Mouse (Mus musculus) intestine, postnatal 0 days (tissue): ENCODE data around the gene Dnah10. TPM values are rescaled to one million over a fixed set of nuclear protein-coding genes. Genes with fewer than 3 reads are reported as not detected.
A peak's percentile ranks its signal among the peaks of the same experiment; 100 is the strongest.

Experiments used
- ATAC-seq: fragments of 200-750 bp; cut with Nextera tagmentation; 2 replicates; pipeline ENCODE4 v1.8.0; 2017; ENCODE audit warnings: mild to moderate bottlenecking, moderate TSS enrichment, moderate library complexity
- H3K27ac ChIP-seq: fragments of 300-500 bp; sonication (generic); 2 replicates; pipeline ENCODE4 v1.5.1; 2014; ENCODE audit warnings: mild to moderate bottlenecking, low read depth, low read length, moderate library complexity
- H3K27me3 ChIP-seq: fragments of 300-500 bp; sonication (generic); replicated peaks from 2 replicates; pipeline ENCODE4 v1.6.1; 2014; ENCODE audit warnings: low read length, mixed read lengths; ENCODE audit not compliant: control insufficient read depth, insufficient read depth
- H3K36me3 ChIP-seq: fragments of 300-500 bp; sonication (generic); 2 replicates; pipeline ENCODE4 v1.6.1; 2014; ENCODE audit warnings: mild to moderate bottlenecking, moderate library complexity; ENCODE audit not compliant: control insufficient read depth, insufficient read depth
- H3K4me1 ChIP-seq: fragments of 300-500 bp; sonication (generic); replicated peaks from 2 replicates; pipeline ENCODE4 v1.6.1; 2014; ENCODE audit warnings: antibody characterized with exemption, low read length, mixed read lengths; ENCODE audit not compliant: control insufficient read depth, insufficient read depth
- H3K4me2 ChIP-seq: fragments of 300-500 bp; sonication (generic); replicated peaks from 2 replicates; pipeline ENCODE4 v1.6.1; 2014; ENCODE audit warnings: low read depth, mild to moderate bottlenecking, moderate library complexity
- H3K4me3 ChIP-seq: fragments of 300-500 bp; sonication (generic); 2 replicates; pipeline ENCODE4 v1.5.1; 2014; ENCODE audit warnings: low read depth, low read length
- H3K9ac ChIP-seq: fragments of 300-500 bp; sonication (generic); 2 replicates; pipeline ENCODE4 v1.6.1; 2014; ENCODE audit warnings: mild to moderate bottlenecking, low read depth, low read length
- H3K9me3 ChIP-seq: fragments of 300-500 bp; sonication (generic); 2 replicates; pipeline ENCODE4 v1.6.1; 2016; ENCODE audit warnings: mixed run types; ENCODE audit not compliant: control insufficient read depth
- CTCF ChIP-seq: sonication (generic); IDR thresholded peaks from 2 replicates; pipeline ENCODE4 v1.5.1; 2016; ENCODE audit warnings: low read depth, mild to moderate bottlenecking, control low read depth, antibody characterized with exemption, moderate library complexity
- WGBS: fragments of 180-500 bp; shearing (Covaris S2); extraction: QIAGEN DNeasy Blood & Tissue Kit; methylation state at CpG from one replicate; pipeline ENCODE4 v1.1.7; 2014; 5-methylcytosine and 5-hydroxymethylcytosine counted together
- polyA plus RNA-seq: library from polyadenylated mRNA; unstranded; fragments of >200 nt; fragmentation: Nextera tagmentation; extraction: Ambion mirVana; gene quantifications from 2 replicates; pipeline ENCODE4 v1.2.1, GENCODE M21; 2015

Gene Dnah10
- 0.01 TPM in 2 replicates for polyA plus RNA-seq

DNA sequence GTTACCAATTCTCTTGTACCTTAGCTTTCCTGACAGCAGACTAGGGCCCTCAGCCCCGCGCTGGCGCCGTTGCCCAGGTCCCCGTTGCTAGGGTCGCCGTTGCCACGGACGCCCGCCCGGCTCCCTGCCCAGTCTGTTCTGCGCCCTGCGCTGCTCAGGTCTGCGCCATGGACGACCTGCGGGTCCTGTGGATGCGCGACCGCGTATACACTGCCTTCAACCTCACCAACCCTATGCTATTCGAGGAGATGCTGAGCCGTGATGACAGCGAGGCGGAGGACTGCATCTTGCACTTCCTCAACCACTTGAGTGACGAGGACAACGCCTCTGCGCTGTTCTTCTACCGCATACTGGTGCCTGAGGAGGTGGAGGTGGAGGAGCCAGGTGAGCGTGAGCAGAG is at the start of gene Dnah10:
Gene Dnah10 (plus strand): TSS at position 89 of the 400 bp plus-strand sequence.
- Histone ChIP-seq H3K4me3 (no peak within 1 kb of the TSS), H3K27ac (no peak within 1 kb of the TSS), H3K27me3 (no peaks in the 10 kb centered on the region), H3K9me3 (no peaks in the 10 kb centered on the region), H3K4me1 (no peaks in the 10 kb centered on the region), H3K9ac (no peak within 1 kb of the TSS), H3K36me3 (peaks cover 36% of the 10 kb centered on the region), H3K4me2 (no peak within 1 kb of the TSS)
- no peak for ATAC-seq
- WGBS: 10% methylated on average over 29 of the region's 29 CpGs
- TF ChIP-seq CTCF: no peak

DNA sequence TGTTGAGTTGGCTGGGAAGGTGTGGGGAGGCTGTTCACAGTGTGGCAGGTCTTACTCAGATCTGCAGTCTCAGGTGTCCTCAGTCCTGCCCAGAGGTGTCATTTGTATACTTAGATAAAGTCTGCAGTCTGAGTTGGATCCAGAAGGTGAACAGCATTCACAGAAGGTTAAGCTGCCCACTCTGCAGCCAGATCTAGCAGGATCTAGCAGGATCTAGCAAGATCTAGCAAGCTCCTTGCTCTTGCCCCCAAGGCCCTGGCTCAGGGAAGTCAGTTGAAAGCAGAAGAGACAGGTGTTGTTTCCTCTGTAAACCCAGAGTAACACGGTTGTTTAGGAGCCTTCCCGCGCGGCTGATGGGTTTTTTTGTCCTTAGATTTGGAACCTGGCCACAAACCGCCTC is 11.1 kb upstream of the Dnah10 start:
- 83% methylated on average over 5 of the region's 5 CpGs for WGBS
- no peaks in the 10 kb centered on the region for H3K9me3 ChIP-seq
- ATAC-seq: no peak
- no peak overlapping the region for H3K4me2 ChIP-seq
- H3K27ac ChIP-seq: no peak overlapping the region
- no peak for TF ChIP-seq CTCF
- no peaks in the 10 kb centered on the region for H3K27me3 ChIP-seq
- H3K9ac ChIP-seq: no peak overlapping the region
- H3K36me3 ChIP-seq: peaks cover 81% of the 10 kb centered on the region
- H3K4me3 ChIP-seq: no peak overlapping the region
- H3K4me1 ChIP-seq: no peaks in the 10 kb centered on the region

DNA sequence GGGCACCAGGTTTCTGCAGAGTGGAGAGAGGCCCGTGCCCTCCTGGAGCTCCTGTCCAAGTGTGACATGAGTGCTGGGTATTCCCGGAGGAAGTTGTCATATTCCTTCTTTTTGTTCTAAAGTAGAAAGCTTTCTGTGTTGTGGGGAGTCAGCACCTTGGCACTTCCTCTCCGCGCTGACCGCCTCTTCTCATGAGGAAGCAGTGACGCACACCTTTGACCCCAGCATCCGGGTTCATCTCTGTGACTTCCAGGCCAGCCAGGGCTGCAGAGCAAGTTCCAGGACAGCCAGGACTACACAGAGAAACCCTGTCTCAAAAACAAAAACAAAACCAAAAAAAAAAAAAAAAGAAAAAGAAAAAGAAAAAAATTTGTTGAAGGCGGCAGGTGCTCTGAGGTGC is 9.8 kb upstream of the Dnah10 start:
- TF ChIP-seq CTCF: no peak
- no peaks in the 10 kb centered on the region for H3K4me1 ChIP-seq
- H3K27ac ChIP-seq: no peak overlapping the region
- WGBS: 82% methylated on average over 8 of the region's 8 CpGs
- H3K4me2 ChIP-seq: no peak overlapping the region
- H3K9ac ChIP-seq: no peak overlapping the region
- H3K27me3 ChIP-seq: no peaks in the 10 kb centered on the region
- H3K9me3 ChIP-seq: no peaks in the 10 kb centered on the region
- no peak overlapping the region for H3K4me3 ChIP-seq
- H3K36me3 ChIP-seq: peaks cover 95% of the 10 kb centered on the region
- no peak for ATAC-seq

GRCm38 (mm10) chr5:124717969-124718368 is 6.9 kb upstream of the Dnah10 start:
- WGBS: 94% methylated on average over 11 of the region's 11 CpGs
- no peaks in the 10 kb centered on the region for H3K9me3 ChIP-seq
- TF ChIP-seq CTCF: no peak
- ATAC-seq: no peak
- H3K4me2 ChIP-seq: no peak overlapping the region
- peaks cover 92% of the 10 kb centered on the region for H3K36me3 ChIP-seq
- no peak overlapping the region for H3K27ac ChIP-seq
- no peaks in the 10 kb centered on the region for H3K27me3 ChIP-seq
- no peak overlapping the region for H3K4me3 ChIP-seq
- H3K4me1 ChIP-seq: no peaks in the 10 kb centered on the region
- H3K9ac ChIP-seq: no peak overlapping the region

GRCm38 (mm10) chr5:124718396-124718795 is 6.5 kb upstream of the Dnah10 start:
- no peak overlapping the region for H3K4me2 ChIP-seq
- H3K9me3 ChIP-seq: no peaks in the 10 kb centered on the region
- no peak overlapping the region for H3K4me3 ChIP-seq
- H3K27me3 ChIP-seq: no peaks in the 10 kb centered on the region
- peaks cover 92% of the 10 kb centered on the region for H3K36me3 ChIP-seq
- H3K27ac ChIP-seq: no peak overlapping the region
- peak; percentile 36 for ATAC-seq
- no peak for TF ChIP-seq CTCF
- WGBS: 80% methylated on average over 7 of the region's 7 CpGs
- no peak overlapping the region for H3K9ac ChIP-seq
- H3K4me1 ChIP-seq: no peaks in the 10 kb centered on the region

- no peak for TF ChIP-seq CTCF
- WGBS: 91% methylated on average over 6 of the region's 6 CpGs
These were observed 1.8 kb upstream of the Dnah10 start for GRCm38 (mm10) chr5:124723125-124723524.

More at GRCm38 (mm10) chr5:124723125-124723524, 1.8 kb upstream of the Dnah10 start:
- no peak overlapping the region for H3K9ac ChIP-seq
- no peak overlapping the region for H3K4me3 ChIP-seq
- no peak overlapping the region for H3K4me2 ChIP-seq
- no peaks in the 10 kb centered on the region for H3K4me1 ChIP-seq
- H3K27ac ChIP-seq: no peak overlapping the region
- H3K36me3 ChIP-seq: peaks cover 55% of the 10 kb centered on the region
- no peaks in the 10 kb centered on the region for H3K27me3 ChIP-seq
- H3K9me3 ChIP-seq: no peaks in the 10 kb centered on the region
- ATAC-seq: no peak
